Mouse (Mus musculus) heart, postnatal 36 days (tissue): Measurements from ENCODE around the gene Plekha5. TPM values are rescaled to one million over a fixed set of nuclear protein-coding genes. Genes with fewer than 3 reads are reported as not detected.
"Not testable (repeated sequence)": the region's sequence is repeated elsewhere in the genome, so short reads cannot be mapped to it uniquely, and the experiment has no call there.

ENCODE experiments used
- DNase-seq, 2 experiments: peaks; one replicate each; pipeline ENCODE4 v3.0.0; 2021 to 2022
- intact Hi-C: fragments of 180-260 bp; cut with DNase I; formaldehyde crosslinking; loops from one replicate; pipeline ENCODE4 v1.15.1; 2025
- total RNA-seq, 2 experiments: library from RNA; stranded (reverse); gene quantifications; 2 replicates each; pipeline ENCODE4 v1.2.3; 2021

Gene Plekha5
- total RNA-seq, 2 experiments from 2014 or later, result 26.6 to 33.6 TPM

DNA sequence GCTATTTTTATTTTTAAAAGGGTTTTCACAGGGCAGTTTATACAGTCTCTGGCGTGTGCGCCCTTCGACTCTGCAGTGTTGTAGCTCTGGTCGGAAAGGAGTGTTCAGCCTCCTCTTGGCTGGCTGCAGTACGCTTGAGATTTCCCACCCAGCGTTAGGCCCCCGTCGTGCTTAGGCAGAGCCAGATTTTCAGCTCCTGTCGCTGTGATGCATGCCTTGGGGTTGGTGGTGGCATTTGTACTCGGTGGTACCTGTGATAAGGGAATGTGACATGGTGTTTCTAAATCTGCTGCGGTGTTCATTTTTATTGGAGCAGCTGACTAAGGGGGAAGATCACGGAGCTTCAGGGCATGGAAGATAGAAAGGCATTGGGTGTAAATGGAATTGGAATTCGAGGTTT is 95.2 kb downstream of the Plekha5 start:
- intact Hi-C loops, result loop anchor here (2.0 kb wide), 1 partner anchor 38 kb away; no protein-coding TSS in a partner anchor
- no peak for DNase-seq

DNA sequence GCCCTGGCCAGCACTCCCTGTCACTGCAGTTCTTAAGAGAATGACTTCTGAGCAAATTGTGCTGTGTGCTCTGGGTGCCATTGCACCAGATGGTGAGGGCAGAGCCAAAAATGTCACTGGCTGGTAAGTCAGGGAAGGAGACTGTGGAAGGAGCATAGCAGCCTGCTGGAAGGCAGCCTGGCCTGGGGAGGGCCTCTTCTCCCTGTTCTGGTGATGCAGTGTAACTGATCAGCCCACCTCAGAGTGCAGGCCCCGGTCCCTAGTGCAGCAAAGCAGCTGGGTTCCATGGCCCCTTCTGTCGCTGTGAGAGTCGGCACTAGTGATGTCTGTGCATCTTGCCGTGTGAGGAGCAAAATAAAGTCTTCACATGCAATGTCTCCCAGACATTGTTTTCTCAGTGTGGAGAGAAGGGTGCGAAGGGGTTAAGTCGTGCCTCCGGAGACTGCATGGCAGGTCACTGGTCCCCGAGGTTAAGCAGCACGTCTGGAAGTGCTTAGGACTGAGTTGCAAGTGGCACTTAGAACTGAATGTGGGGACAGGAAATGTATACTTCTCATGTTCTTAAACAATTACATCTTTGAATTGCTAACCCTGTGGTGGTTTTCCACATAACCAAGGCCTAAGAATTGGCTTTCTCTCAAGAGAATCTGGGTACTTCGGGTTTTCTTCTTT is 95.8 kb downstream of the Plekha5 start:
- no peak for DNase-seq

DNA sequence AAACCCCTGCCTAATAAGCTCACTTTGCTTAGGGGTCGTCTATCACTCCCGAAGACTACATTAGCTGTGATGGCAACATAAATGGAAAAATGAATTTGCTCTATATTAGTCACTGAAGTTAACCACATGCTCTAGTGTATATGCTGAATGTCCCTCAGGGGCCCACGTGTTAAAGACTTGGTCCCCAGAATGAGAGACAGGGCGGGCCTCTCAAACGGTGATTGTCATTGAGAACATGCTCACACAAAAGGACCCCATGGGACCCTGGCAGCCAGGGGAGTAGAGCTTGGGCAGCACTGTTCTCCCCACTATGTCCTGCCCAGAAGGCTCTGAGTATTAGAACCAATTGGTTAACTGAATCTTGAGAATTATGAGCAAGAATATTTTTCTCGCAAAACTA is 97.1 kb downstream of the Plekha5 start:
- no peak for DNase-seq
- intact Hi-C loops, result no loop called here

More for the DNA sequence above, 95.8 kb downstream of the Plekha5 start:
- intact Hi-C loops, result loop anchor here (2.0 kb wide), 1 partner anchor 39 kb away; no protein-coding TSS in a partner anchor

DNA sequence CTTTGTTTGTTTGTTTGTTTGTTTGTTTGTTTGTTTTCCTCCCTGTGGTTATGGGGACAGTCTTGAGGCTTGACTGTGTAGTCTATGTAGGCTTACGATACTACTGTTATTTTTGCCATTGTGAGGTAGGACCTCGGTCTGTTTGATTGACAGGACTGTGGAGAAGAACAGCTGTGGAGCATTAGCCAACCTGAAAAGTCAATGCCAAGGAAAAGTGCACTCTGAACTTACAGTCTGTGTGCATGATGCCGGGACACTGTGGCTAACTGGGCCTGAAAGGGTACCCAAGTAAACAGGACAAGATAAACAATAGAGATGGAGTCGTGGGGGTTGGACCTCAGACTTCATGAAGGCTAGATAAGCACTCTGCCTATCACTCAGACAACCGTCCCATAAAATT is 98.0 kb downstream of the Plekha5 start:
- intact Hi-C loops, result no loop called here
- no peak for DNase-seq

DNA sequence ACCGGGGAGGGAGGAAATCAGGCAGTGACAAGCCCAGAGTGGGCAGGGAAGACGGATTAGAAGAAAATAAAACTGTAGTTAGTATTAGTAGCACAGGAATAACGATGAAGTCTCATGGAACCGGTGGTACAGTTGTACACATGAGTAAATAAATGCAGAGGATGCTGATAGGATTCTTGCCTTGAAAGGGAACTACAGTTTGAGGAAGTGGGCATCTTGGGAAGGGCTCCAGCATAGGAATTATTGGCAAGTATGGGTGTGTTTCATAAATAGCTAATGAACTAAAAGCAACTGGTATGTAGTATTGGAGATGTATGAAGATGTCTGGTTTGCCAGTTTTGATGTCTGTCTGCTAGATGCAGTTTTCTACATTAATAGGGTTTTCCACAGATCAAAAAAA is 99.7 kb downstream of the Plekha5 start:
- no peak for DNase-seq
- intact Hi-C loops, result no loop called here

DNA sequence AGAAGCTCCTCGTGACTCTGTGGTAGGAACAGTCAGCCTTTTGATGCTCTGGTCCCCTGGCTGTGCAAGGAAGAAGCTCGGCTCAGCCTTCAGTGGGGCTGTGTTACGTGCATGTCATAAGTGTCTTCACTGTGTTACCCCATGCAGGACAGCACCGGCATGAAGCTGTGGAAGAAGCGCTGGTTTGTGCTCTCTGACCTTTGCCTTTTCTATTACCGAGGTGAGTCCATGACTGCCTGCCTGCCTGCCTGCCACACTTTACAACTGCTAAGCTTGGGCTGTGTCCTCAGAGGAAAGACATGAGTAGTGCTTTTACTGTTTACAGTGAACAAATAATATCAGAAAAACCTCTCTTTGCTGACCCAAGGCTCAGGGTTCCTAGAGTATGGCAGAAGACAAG is 104.6 kb downstream of the Plekha5 start:
- DNase-seq, result no peak
- intact Hi-C loops, result no loop called here

DNA sequence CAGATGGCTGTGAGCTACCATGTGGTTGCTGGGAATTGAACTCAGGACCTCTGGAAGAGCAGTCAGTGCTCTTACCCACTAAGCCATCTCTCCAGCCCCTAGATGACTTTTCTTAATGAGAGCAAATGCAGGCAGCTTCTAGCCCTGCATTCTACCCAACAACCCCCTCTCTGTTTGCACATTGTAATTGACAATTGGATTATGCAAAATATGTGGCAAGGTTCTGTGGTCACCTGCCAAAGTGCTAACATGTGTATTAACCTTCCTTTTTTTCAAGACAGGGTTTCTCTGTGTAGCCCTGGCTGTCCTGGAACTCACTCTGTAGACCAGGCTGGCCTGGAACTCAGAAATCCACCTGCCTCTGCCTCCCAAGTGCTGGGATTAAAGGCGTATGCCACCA is 109.0 kb downstream of the Plekha5 start:
- DNase-seq, intact Hi-C loops: not testable (repeated sequence)

DNA sequence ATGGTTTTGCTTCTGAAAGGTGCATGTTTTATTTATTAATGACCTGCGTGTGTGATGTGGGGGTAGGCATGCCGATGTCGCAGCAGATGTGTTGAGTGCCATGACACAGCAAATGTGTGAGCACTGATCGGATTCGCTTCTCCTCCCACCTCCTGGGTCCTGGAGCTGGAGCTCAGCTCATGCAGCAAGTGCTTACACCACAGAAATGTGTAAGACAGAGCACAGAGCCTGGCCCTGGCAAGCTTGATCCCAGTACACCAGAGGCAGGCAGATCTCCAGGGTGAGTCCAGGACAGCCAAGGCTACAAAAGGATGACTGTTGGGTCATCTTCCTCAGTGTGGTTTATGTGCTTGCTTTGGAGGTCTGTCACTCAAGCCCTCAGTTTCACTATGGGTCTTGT is 109.8 kb downstream of the Plekha5 start:
- DNase-seq, result no peak
- intact Hi-C loops, result no loop called here

DNA sequence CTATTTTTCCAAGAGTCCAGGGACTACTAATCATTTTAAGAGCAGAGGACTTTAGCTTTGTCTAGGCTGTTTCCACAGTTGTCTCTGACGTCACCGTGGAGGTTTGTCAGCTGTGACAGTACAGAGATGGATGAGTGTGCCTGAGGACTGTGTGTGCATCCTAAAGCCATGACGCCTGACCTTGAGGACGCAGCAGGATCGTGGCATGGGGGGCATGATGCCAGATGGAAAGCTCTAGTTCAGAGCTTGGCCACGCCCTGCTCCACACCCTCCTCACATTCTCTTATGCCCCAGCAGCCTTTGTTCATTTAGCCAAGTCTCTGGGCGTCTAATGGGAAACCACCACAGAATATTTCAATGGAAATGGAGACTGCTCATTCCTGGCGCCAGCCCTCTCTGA is 111.7 kb downstream of the Plekha5 start:
- intact Hi-C loops, result no loop called here
- no peak for DNase-seq

DNA sequence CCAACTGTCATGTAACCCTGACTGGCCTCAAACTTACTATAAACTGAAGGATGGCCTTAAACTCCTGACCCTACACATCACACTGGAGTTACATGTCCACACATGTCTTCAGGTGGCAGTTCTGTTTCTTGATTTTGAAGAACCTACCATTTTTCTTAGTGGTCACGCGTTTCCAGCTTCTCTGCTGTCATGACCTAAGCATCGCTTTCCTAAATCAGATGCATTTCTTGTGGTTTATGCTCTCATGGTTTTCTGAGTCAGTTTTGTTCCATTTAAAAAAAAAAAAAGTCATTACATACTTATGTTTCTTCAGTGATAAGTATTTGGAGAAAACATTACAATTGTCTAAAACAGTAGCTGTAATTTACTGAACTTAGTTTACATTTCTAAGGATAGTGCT is 118.1 kb downstream of the Plekha5 start:
- DNase-seq, result no peak
- intact Hi-C loops, result no loop called here

DNA sequence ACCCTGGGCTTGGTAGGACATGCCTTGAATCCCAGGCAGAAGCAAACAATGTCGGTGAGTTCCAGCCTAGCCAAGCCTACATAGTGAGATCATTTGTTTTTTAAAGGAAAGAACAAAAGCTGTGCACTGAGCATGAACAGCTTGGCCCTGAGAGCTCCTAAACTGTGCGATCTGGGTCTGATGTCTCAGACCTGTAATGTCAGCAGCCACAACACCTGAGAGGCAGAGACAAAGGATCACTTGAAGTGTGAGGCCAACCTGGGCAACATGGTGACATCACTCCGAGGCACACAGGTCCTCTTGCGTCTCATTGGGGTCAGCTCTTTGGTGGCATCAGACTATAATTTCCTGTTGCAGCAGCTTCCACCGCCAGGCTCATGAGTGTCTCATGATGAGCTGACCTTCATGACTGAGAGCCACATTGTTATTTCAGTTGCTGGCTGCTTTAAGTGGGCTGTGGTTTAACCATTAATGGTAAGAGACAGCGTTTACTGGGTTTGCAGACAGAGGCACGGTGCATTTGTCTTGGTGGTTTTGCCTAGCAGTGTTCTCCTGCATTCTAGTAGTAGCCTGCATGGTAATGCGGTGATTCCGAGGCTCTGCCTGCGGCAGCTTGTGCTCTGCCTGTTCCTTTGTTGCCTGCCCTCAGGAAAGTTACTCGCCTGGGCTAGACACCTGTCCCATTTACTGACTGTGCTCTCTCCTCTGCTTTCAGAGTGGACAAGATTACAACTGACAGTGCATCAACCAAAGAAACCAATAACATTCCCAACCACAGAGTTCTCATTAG is 119.3 kb downstream of the Plekha5 start:
- intact Hi-C loops, result no loop called here
- DNase-seq, result no peak

DNA sequence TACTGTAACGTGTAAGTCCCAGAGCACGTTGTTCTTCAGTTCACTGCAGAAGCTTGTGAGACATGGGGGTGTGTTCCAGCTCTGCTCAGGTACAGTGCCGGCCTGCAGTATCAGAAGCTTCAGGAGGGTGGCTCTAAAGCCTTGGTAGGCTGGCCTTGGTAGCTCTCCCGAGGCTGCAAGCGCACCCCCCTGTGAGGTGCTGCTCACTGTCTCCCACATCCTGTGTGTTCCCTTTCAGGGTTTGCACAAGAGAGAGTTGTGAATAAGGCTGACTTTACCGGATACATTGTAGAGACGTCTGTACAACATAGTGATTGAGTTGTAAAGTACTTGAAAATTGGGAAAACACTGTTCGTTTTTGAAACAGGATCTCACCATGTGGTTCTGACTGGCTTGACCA is 122.2 kb downstream of the Plekha5 start:
- DNase-seq, result no peak
- intact Hi-C loops, result no loop called here

DNA sequence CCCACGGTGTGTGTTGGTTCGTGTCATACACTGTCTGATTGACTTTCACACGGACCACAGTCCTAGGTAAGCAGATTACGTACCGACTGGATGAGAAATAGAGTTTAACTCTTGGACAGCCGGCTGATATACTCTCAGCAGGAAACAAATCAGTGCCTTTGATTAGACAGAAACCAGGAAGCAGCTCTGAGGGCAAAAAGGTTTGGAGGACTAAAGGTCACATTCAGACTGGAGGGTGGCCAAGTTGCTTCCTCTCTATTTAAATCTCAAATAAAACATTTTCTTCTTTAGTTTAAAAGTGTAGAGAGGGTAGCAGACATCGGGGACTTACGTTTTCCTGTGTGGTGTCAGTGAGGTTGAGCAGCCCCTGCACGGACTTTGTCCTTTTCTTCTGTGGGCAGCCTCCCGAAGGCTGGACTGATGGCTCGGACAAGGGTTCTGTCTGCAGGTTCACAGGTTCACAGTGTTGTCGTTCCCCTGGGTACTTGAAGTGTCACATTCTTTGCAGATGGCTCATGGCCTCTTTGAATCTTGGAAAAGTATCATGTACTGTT is 122.9 kb downstream of the Plekha5 start:
- intact Hi-C loops, result no loop called here
- DNase-seq, result no peak

DNA sequence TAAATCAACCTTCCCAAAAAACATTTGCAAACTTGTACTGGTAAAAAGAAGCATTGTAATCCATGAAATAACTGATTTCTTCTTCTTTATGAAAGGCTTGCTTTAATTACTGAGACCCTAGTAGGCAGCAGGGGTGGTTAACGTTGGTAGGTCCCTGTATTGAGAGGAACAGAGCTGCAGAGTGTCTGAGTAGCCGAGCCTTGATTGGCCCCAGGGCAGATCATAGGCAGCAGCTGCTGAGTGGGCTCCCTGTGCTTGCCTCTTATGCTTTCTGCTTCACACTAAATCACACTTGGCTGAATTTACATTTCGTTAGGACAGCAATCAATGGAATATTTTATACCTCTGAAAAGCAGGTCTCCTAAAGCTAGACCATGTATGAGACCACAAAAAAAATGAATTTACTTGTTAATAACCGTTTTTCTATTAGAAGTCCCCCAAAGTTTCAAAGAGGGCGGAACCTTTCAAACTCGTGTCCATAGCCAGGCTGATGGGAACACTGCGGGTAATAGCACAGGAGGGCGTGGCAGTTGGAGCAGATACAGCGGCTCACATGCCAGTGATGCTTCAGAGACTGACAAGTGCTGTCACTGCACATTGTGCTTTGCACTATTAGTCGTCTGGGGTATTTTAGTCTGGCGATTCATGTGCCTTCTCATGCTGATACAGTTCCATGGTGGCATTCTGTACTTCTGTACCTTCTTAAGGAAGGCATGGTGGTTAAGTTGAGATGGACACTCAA is 123.5 kb downstream of the Plekha5 start:
- intact Hi-C loops, result no loop called here
- DNase-seq, result no peak

DNA sequence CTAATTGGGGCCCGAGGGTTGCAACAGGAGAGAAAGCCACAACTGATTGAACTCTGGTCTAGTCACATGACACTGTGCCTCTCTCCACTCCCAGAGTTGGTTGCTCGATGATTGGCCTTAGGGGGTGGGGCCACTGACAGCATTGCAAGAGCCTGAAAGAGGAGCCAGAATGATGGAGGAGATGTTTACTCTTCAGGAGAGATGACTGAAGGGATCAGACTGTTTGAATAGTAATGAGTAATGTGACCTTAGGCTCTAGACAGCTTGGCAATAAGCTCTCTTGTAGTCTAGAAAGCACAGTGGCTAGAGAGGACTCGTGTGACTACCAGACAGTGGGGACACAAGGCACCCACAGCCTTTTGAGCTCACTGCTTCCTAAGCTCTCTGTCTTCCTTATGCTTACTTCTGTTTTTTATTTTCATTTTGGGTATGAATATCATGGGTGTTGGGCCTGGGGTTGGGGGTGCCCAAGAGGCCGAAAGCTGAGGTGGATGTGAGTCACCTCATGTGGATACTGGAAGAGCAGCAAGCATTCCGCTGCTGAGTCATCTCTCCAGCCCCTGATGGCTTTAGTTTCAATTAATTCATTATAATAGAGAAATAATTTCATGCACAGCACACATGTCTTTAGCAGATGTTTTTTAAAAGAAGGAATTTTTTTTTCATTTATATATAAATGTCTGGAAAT is 124.4 kb downstream of the Plekha5 start:
- DNase-seq, result no peak
- intact Hi-C loops, result no loop called here

DNA sequence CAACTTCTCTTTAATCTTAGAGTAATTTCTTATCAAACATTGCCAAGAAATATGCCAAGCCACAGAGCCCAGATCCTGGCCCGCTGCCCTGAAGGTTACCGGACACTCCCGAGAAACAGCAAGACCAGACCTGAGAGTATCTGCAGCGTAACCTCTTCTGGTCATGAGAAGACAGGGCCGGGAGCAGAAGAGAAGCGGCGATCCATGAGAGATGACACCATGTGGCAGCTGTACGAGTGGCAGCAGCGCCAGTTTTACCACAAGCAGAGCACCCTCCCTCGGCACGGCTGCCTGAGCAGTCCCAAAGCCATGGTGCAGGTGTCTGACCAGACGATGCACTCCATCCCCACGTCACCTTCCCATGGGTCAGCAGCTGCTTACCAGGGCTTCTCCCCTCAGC is 126.9 kb downstream of the Plekha5 start:
- intact Hi-C loops, result loop anchor here (10.0 kb wide), 1 partner anchor 676 kb away; no protein-coding TSS in a partner anchor
- no peak for DNase-seq

DNA sequence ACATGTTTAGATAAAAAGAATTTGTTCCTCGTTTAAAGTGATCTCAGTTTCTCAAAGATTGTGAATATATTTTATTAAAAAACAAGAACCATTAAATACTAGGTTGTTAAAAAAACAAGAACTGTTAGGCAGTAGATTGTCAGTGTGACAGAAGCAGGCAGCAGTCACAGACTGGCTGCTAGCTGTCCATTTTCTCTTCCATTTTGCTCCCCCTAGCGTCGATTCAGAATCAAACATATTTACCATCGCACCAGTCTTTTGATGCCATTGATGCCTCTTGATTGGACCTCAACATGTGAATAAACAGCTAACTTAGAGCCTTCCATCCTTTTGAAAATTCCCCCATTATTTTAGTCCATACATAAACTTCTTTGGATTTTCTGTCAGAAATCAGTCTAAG is 130.4 kb downstream of the Plekha5 start:
- intact Hi-C loops, result loop anchor here (2.0 to 10.0 kb wide), 2 partner anchors 81 to 679 kb away; no protein-coding TSS in a partner anchor
- DNase-seq, result no peak

DNA sequence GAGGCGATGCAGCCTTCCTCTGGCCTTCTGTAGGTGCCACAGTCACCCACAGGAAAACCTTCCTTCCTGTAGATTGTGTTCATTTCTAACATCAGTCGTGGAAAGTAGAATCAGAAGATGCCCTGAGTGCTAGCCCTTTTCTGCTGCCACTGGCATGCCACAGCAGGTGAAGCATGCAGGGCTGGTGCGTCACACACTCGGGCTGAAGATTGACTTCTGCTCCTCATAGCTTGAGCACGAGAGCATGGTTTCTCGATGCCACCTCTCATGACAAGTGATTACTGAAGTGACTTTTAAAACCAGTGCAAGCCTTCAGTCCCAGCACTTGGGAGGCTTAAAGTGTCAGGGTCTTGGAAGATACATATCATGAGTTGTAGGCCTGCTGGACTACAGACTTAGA is 135.6 kb downstream of the Plekha5 start:
- intact Hi-C loops, result loop anchor here (10.0 kb wide), 1 partner anchor 685 kb away; no protein-coding TSS in a partner anchor
- no peak for DNase-seq

DNA sequence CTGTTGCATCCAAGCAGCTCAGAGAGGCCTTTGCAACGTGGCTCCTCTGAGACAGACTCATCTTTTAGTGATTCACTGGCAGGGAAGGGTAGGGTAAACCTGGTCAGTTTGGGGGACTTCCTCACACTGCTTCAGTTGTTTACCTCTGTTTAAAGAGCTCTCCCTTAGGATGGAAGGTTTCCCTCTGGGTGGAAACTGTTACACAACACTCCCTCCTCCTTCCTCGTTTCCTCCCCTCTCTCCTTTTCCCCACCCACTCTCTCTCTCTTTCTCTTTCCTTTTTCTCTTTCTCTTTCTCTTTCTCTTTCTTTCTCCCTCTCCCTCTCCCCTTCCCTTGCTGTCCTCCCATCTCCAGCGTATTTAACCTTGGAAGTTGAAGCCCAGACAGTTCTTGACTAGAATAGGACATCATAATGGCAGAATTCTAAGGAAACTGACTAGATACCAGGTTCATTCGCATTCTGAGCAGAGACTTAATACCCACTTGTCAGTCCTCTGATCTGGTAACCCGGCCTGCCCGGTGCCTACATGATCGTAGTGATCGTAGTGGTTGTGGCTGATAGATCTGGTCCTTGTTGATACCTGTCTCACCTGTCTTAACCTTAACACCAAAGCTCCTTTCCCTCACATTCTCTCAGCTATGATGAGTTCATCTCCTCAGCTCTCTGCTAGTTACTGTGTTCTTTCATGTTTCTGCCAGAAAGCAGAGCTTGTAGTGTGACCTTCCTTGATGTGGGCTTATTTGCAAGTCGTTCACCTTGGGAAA is 137.5 kb downstream of the Plekha5 start:
- intact Hi-C loops, result no loop called here
- DNase-seq, result no peak
